Mouse (Mus musculus) embryonic stem cell, embryonic (primary cell): ENCODE measurements around the gene Thtpa.

ENCODE experiments used
- CTCF ChIA-PET, 4 experiments: fragments of 300-600 bp in 2 of 4; fragments of 350-600 bp in 2 of 4; sonication (Branson Sonifier 250); formaldehyde crosslinking; loops; one replicate each; lab custom pipeline; 2022; ENCODE audit warnings: inconsistent platforms in 2 of 4; lab: Charles Lee
- POLR2A ChIA-PET, 4 experiments: fragments of 300-600 bp in 2 of 4; fragments of 350-600 bp in 2 of 4; sonication (Branson Sonifier 250); formaldehyde crosslinking; loops; one replicate each; lab custom pipeline; 2022; ENCODE audit warnings: antibody characterized with exemption in 4 of 4, inconsistent platforms in 1 of 4; lab: Charles Lee

Gene Thtpa

GRCm38 (mm10) chr14:55094704-55095231 is at the start of gene Thtpa:
Thtpa (plus strand) TSS chr14:55094784.
- ChIA-PET CTCF (interaction anchor here (0.8 to 14.9 kb wide), 36 partner anchors 9 to 444 kb away, joined by 3 to 342 read pairs (median 5); partner anchors contain the start of genes Ap1g2 (in 1 of the 4), Jph4 (in 1 of the 4) and Ngdn (in 1 of the 4)), POLR2A (interaction anchor here (0.5 to 19.5 kb wide), 44 partner anchors 9 to 689 kb away, joined by 3 to 360 read pairs (median 5); partner anchors contain the start of genes Ap1g2 (in 3 of the 4), Ngdn (in 3 of the 4), Efs (in 2 of the 4) and A730061H03Rik (in 1 of the 4))

- ChIA-PET CTCF (interaction anchor here (0.5 to 2.9 kb wide), 20 partner anchors 9 to 449 kb away, joined by 3 to 21 read pairs (median 4); partner anchors contain the start of gene Zfhx2 (in 1 of the 4)), POLR2A (interaction anchor here (0.6 to 4.0 kb wide), 52 partner anchors 10 to 492 kb away, joined by 3 to 70 read pairs (median 5); partner anchors contain the start of genes Thtpa (in 3 of the 4), Ngdn (in 2 of the 4), Ap1g2 (in 1 of the 4) and Bcl2l2 (in 1 of the 4))
Measured at GRCm38 (mm10) chr14:55047971-55048531, 46.5 kb upstream of the Thtpa start.

- ChIA-PET CTCF (interaction anchor here in 2 of 4 experiments (0.6 to 0.8 kb wide), 2 partner anchors 26 to 43 kb away, joined by 3 read pairs; no protein-coding TSS in a partner anchor), POLR2A (interaction anchor here in 2 of 4 experiments (1.0 to 1.1 kb wide), 4 partner anchors 23 to 33 kb away, joined by 3 read pairs; no protein-coding TSS in a partner anchor)
Measured at GRCm38 (mm10) chr14:55052496-55052895, 42.1 kb upstream of the Thtpa start.

- CTCF ChIA-PET = interaction anchor here in 3 of 4 experiments (0.6 to 0.8 kb wide), 4 partner anchors 25 to 172 kb away, joined by 3 to 4 read pairs (median 3); no protein-coding TSS in a partner anchor
- POLR2A ChIA-PET = interaction anchor here in 2 of 4 experiments (0.9 to 1.5 kb wide), 4 partner anchors 12 to 25 kb away, joined by 3 read pairs; no protein-coding TSS in a partner anchor
Measured at GRCm38 (mm10) chr14:55053050-55053449, 41.5 kb upstream of the Thtpa start.

GRCm38 (mm10) chr14:55053708-55054190 is 40.8 kb upstream of the Thtpa start:
- POLR2A ChIA-PET = interaction anchor here in 2 of 4 experiments (0.7 to 1.5 kb wide), 3 partner anchors 12 to 99 kb away, joined by 3 read pairs; no protein-coding TSS in a partner anchor
- CTCF ChIA-PET = interaction anchor here in 2 of 4 experiments (0.6 to 0.8 kb wide), 3 partner anchors 26 to 172 kb away, joined by 3 to 4 read pairs (median 3); no protein-coding TSS in a partner anchor

GRCm38 (mm10) chr14:55054191-55054749 is 40.3 kb upstream of the Thtpa start:
- POLR2A ChIA-PET = interaction anchor here in 3 of 4 experiments (0.5 to 1.5 kb wide), 4 partner anchors 13 to 538 kb away, joined by 3 to 8 read pairs (median 3); no protein-coding TSS in a partner anchor
- CTCF ChIA-PET = interaction anchor here in 1 of 4 experiments (0.6 to 0.8 kb wide), 2 partner anchors 27 to 155 kb away, joined by 3 read pairs; no protein-coding TSS in a partner anchor

GRCm38 (mm10) chr14:55055167-55055834 is 39.3 kb upstream of the Thtpa start:
- ChIA-PET POLR2A (interaction anchor here in 3 of 4 experiments (0.5 to 1.5 kb wide), 4 partner anchors 11 to 537 kb away, joined by 3 to 8 read pairs (median 5); no protein-coding TSS in a partner anchor), CTCF (interaction anchor here in 1 of 4 experiments (1.2 kb wide), 1 partner anchor 31 kb away, joined by 4 read pairs; no protein-coding TSS in a partner anchor)

GRCm38 (mm10) chr14:55059009-55059408 is 35.6 kb upstream of the Thtpa start:
- ChIA-PET POLR2A (interaction anchor here (0.7 to 4.3 kb wide), 23 partner anchors 9 to 44 kb away, joined by 3 to 49 read pairs (median 6); partner anchors contain the start of genes Thtpa (in 2 of the 4) and Ngdn (in 1 of the 4)), CTCF (interaction anchor here in 1 of 4 experiments (1.2 to 4.2 kb wide), 3 partner anchors 20 to 44 kb away, joined by 3 to 19 read pairs (median 3); partner anchors contain the start of gene Ngdn)

- POLR2A ChIA-PET = interaction anchor here (0.6 to 4.3 kb wide), 22 partner anchors 10 to 45 kb away, joined by 3 to 49 read pairs (median 7); partner anchors contain the start of genes Thtpa (in 2 of the 4) and Ngdn (in 1 of the 4)
- CTCF ChIA-PET = interaction anchor here in 1 of 4 experiments (1.2 to 4.2 kb wide), 2 partner anchors 19 to 30 kb away, joined by 3 to 19 read pairs; no protein-coding TSS in a partner anchor
Measured at GRCm38 (mm10) chr14:55059931-55060330, 34.7 kb upstream of the Thtpa start.

- CTCF ChIA-PET = interaction anchor here in 2 of 4 experiments (2.0 to 6.8 kb wide), 3 partner anchors 16 to 33 kb away, joined by 9 to 36 read pairs (median 9); no protein-coding TSS in a partner anchor
- POLR2A ChIA-PET = interaction anchor here in 2 of 4 experiments (0.9 to 18.6 kb wide), 8 partner anchors 11 to 31 kb away, joined by 4 to 360 read pairs (median 39); partner anchors contain the start of genes Thtpa (in 2 of the 2) and Zfhx2 (in 2 of the 2)
Measured at GRCm38 (mm10) chr14:55061845-55062244, 32.7 kb upstream of the Thtpa start.

- POLR2A ChIA-PET = interaction anchor here in 3 of 4 experiments (0.5 to 18.6 kb wide), 11 partner anchors 10 to 819 kb away, joined by 3 to 360 read pairs (median 8); partner anchors contain the start of genes Thtpa (in 2 of the 3), Zfhx2 (in 2 of the 3) and Ngdn (in 1 of the 3)
- CTCF ChIA-PET = interaction anchor here in 3 of 4 experiments (0.7 to 6.8 kb wide), 6 partner anchors 15 to 34 kb away, joined by 3 to 36 read pairs (median 8); partner anchors contain the start of gene Thtpa (in 1 of the 3)
Measured at GRCm38 (mm10) chr14:55062626-55063025, 32.0 kb upstream of the Thtpa start.

GRCm38 (mm10) chr14:55063117-55063516 is 31.5 kb upstream of the Thtpa start:
- ChIA-PET POLR2A (interaction anchor here in 3 of 4 experiments (0.5 to 18.6 kb wide), 11 partner anchors 9 to 819 kb away, joined by 3 to 360 read pairs (median 8); partner anchors contain the start of genes Thtpa (in 2 of the 3), Zfhx2 (in 2 of the 3) and Ngdn (in 1 of the 3)), CTCF (interaction anchor here (0.7 to 6.8 kb wide), 11 partner anchors 10 to 39 kb away, joined by 3 to 36 read pairs (median 4); partner anchors contain the start of gene Thtpa (in 1 of the 4))

- CTCF ChIA-PET = interaction anchor here (0.5 to 6.8 kb wide), 12 partner anchors 9 to 40 kb away, joined by 3 to 36 read pairs (median 4); partner anchors contain the start of gene Thtpa (in 1 of the 4)
- POLR2A ChIA-PET = interaction anchor here in 3 of 4 experiments (0.6 to 18.6 kb wide), 17 partner anchors 9 to 53 kb away, joined by 3 to 360 read pairs (median 4); partner anchors contain the start of genes Thtpa (in 2 of the 3), Zfhx2 (in 2 of the 3) and Ngdn (in 1 of the 3)
Measured at GRCm38 (mm10) chr14:55063581-55064381, 30.8 kb upstream of the Thtpa start.

- POLR2A ChIA-PET = interaction anchor here in 3 of 4 experiments (0.8 to 18.6 kb wide), 10 partner anchors 8 to 52 kb away, joined by 3 to 360 read pairs (median 10); partner anchors contain the start of genes Thtpa (in 2 of the 3), Zfhx2 (in 2 of the 3) and Ngdn (in 1 of the 3)
- CTCF ChIA-PET = interaction anchor here in 2 of 4 experiments (1.4 to 6.8 kb wide), 4 partner anchors 13 to 40 kb away, joined by 5 to 36 read pairs (median 8); partner anchors contain the start of gene Thtpa (in 1 of the 2)
Measured at GRCm38 (mm10) chr14:55064481-55065370, 29.9 kb upstream of the Thtpa start.
